Mouse (Mus musculus): ENCODE data around the gene Mthfd1l. TPM values are rescaled to one million over a fixed set of nuclear protein-coding genes. Genes with fewer than 3 reads are reported as not detected.

Mthfd1l gene
- polyA plus RNA-seq, 1 experiment from 2014 or later: 19.1 TPM

GRCm38 (mm10) chr10:3997851-3998426 lies 25.0 kb downstream of the Mthfd1l start:
- no peak for TF ChIP-seq CTCF (IDR thresholded peaks at IDR 0.05)
- DNase-seq (ENCODE audit: low read depth, low spot score) (no peak), ATAC-seq (no peak)
- CTCF ChIA-PET: interaction anchor here (1.3 to 1.9 kb wide), 3 partner anchors 8 to 374 kb away, joined by 3 to 8 read pairs (median 5); no protein-coding TSS in a partner anchor
- POLR2A ChIA-PET: no interaction called here
- in situ Hi-C loops (cut with MboI; ENCODE audit: low pct_unique_long_range_greater_than_20kb): loop anchor here (5.0 to 25.0 kb wide), 5 partner anchors 349 to 1814 kb away; partner anchors contain the start of genes Esr1, Fbxo5 and Mtrf1l
- H3K27me3 ChIP-seq: no peaks in the 10 kb centered on the region

DNA sequence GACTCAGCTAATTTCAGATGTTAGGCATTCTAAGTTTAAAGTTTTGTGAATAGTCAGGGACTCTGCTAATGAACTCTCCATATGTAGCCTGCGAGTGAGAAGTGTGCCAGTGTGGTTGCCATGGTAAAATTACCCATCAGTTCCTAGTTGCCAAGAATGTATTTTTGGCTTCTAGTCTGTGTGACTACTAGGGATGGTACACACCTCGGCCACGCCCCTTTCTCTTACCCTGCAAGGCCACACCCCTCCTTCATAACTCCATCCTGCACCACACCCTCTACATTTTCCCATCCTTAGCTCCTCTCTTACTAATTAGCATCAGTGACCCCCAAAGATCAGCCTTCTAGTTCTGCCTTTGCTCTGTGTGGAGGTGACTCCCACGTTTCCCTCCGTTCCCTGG lies 29.8 kb downstream of the Mthfd1l start:
- no peak for TF ChIP-seq CTCF (IDR thresholded peaks at IDR 0.05)
- DNase-seq (ENCODE audit: low read depth, low spot score): no peak
- ChIA-PET CTCF (no interaction called here), POLR2A (no interaction called here)
- no peaks in the 10 kb centered on the region for H3K27me3 ChIP-seq
- in situ Hi-C loops (cut with MboI; ENCODE audit: low pct_unique_long_range_greater_than_20kb): no loop called here
- ATAC-seq: no peak

DNA sequence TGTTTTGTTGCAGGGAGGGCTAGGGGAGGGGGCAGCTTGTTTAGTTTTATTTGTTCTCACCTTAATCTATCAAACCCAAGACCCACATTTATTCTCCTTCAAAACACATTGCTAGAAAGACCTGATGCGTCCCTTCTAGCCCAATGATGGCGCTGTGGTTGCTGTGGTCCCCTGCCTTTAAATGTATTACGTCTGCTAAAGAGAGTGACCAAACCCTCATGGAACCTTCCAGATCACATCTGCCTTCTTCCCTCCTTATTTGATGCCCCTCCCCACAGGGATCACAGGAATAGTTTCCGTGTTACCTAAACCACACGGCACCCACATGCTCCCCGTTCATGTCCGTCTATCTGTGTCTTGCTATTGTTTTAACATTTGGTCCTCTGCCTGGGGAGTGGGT lies 32.3 kb downstream of the Mthfd1l start:
- TF ChIP-seq CTCF (IDR thresholded peaks at IDR 0.05): no peak
- ATAC-seq (no peak), DNase-seq (ENCODE audit: low read depth, low spot score) (no peak)
- CTCF ChIA-PET: no interaction called here
- in situ Hi-C loops (cut with MboI; ENCODE audit: low pct_unique_long_range_greater_than_20kb): no loop called here
- H3K27me3 ChIP-seq: no peaks in the 10 kb centered on the region
- POLR2A ChIA-PET: no interaction called here

DNA sequence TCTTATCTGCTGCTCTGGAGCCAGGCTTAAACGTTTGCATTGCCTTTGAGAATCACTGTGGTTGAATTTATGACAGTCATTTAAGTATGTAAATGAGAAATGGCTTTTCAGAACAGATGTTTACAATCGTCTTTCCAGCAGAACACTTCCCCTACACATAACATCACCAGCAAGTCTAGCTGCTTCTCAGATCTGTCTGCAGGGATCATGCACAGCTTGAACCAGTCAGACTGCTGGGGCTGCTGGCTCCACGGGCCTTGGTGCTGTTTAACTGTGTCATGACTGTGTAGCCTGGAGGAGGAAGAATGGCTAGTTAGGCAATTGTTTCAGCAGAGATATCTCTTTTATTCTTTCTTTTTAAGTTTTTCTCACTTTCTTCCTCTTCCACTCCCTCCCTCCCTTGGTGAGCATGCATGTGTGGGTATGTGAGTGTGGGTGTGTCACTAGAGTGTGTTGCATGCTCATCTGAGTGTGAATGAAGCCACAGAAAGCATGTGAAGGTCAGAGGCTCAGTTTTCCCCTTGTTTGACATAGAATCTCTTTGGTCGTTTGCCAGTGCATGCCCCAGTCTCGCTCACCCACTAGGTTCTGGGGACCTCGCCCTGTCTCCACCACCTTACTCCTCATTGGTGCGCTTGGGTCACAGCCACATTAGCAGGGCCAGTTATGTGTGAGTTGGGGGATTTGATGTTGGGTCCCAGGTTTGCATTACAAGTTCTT lies 33.5 kb downstream of the Mthfd1l start:
- ChIA-PET CTCF (interaction anchor here (0.7 kb wide), 1 partner anchor 9 kb away, joined by 5 read pairs; no protein-coding TSS in a partner anchor), POLR2A (no interaction called here)
- in situ Hi-C loops (cut with MboI; ENCODE audit: low pct_unique_long_range_greater_than_20kb): no loop called here
- TF ChIP-seq CTCF (IDR thresholded peaks at IDR 0.05): no peak
- ATAC-seq: no peak
- no peaks in the 10 kb centered on the region for H3K27me3 ChIP-seq
- no peak for DNase-seq (ENCODE audit: low read depth, low spot score)

GRCm38 (mm10) chr10:4022628-4023303 lies 49.8 kb downstream of the Mthfd1l start:
- ATAC-seq (no peak), DNase-seq (ENCODE audit: low read depth, low spot score) (no peak)
- ChIA-PET POLR2A (no interaction called here), CTCF (no interaction called here)
- no peaks in the 10 kb centered on the region for H3K27me3 ChIP-seq
- no peak for TF ChIP-seq CTCF (IDR thresholded peaks at IDR 0.05)
- in situ Hi-C loops (cut with MboI; ENCODE audit: low pct_unique_long_range_greater_than_20kb): no loop called here

DNA sequence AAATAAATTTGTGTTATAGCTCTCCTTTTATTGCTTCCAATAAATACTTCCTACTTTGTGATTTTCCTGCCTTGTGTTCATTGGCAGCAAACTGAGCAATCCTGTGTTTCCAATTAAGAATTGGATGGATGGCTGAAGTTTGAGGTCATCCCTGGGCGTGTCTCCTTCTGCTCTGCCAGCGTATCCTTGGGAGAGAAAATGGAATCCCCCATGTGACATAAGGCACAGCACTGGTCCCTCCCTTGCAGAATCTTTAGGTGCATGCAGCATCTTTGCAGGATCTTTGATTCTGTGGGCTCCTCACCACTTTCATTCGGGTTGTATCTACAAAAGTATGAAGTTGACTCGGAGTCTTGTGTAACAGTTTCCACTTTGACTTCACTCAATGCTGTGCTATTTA lies 53.7 kb downstream of the Mthfd1l start:
- ATAC-seq (no peak), DNase-seq (ENCODE audit: low read depth, low spot score) (no peak)
- H3K27me3 ChIP-seq: no peaks in the 10 kb centered on the region
- ChIA-PET POLR2A (no interaction called here), CTCF (interaction anchor here (0.9 to 1.6 kb wide), 3 partner anchors 10 to 315 kb away, joined by 3 to 4 read pairs (median 3); no protein-coding TSS in a partner anchor)
- TF ChIP-seq CTCF (IDR thresholded peaks at IDR 0.05): no peak
- in situ Hi-C loops (cut with MboI; ENCODE audit: low pct_unique_long_range_greater_than_20kb): no loop called here

GRCm38 (mm10) chr10:4027466-4027865 lies 54.5 kb downstream of the Mthfd1l start:
- in situ Hi-C loops (cut with MboI; ENCODE audit: low pct_unique_long_range_greater_than_20kb): no loop called here
- no peak for TF ChIP-seq CTCF (IDR thresholded peaks at IDR 0.05)

DNA sequence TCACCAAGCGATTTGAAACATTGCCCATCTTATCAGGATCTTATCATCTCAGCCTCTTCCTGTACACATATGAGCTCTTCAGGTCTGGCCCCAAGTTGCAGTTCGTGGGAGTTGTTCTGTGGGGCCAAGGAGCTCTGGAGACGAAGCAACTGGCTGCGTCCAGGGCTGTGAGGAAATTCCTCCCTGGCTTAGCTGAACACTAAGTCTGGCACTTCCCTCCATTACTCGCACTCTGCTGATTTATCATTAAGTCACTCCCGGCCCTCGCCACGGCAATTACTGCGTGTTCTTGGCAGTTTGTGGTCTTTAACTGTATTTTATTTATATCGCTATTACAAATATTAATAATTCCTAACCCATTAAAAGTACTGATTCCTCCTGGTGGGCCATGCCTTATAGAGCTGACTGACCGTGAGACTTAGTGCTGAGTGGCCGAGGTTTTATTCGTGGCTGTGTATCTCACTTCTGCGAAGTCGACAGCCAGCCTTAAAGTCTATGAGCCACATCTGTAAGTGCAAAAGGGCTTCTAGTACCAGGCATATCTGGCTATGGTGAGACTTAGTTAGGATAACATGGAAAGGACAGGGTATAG lies 56.0 kb downstream of the Mthfd1l start:
- no peak for DNase-seq (ENCODE audit: low read depth, low spot score)

More at GRCm38 (mm10) chr10:4027466-4027865, 54.5 kb downstream of the Mthfd1l start:
- no peak for ATAC-seq
- ChIA-PET POLR2A (no interaction called here), CTCF (interaction anchor here (0.9 to 1.6 kb wide), 2 partner anchors 9 to 314 kb away, joined by 3 read pairs; no protein-coding TSS in a partner anchor)
- no peak for DNase-seq (ENCODE audit: low read depth, low spot score)
- H3K27me3 ChIP-seq: no peaks in the 10 kb centered on the region

DNA sequence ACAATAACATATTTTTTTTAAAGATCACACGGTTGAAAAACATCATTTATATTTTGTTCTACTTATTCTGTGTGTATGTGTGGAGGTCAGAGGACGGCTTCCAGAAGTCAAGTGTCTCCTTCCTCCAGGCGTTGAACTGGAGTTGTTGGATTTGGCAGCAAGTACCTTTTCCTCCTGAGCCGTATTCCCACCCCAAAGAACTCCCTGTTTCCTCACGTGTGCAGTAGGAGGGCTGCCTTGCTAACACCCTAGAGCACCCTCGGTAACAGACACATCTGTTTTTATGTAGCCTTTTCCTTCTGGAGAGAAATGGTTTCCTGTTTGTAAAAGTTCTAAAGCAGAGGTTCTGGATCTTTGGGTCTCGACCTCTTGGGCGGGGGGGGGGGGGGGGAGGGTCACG lies 60.8 kb downstream of the Mthfd1l start:
- ChIA-PET POLR2A (no interaction called here), CTCF (no interaction called here)
- DNase-seq (ENCODE audit: low read depth, low spot score): no peak
- no peak for ATAC-seq
- in situ Hi-C loops (cut with MboI; ENCODE audit: low pct_unique_long_range_greater_than_20kb): no loop called here
- H3K27me3 ChIP-seq: no peaks in the 10 kb centered on the region
- no peak for TF ChIP-seq CTCF (IDR thresholded peaks at IDR 0.05)

More for the DNA sequence above, 56.0 kb downstream of the Mthfd1l start:
- no peak for TF ChIP-seq CTCF (IDR thresholded peaks at IDR 0.05)
- ChIA-PET POLR2A (no interaction called here), CTCF (no interaction called here)
- in situ Hi-C loops (cut with MboI; ENCODE audit: low pct_unique_long_range_greater_than_20kb): no loop called here
- H3K27me3 ChIP-seq: no peaks in the 10 kb centered on the region
- ATAC-seq: no peak

- DNase-seq (ENCODE audit: low read depth, low spot score) (no peak), ATAC-seq (no peak)
- ChIA-PET CTCF (interaction anchor here (1.2 kb wide), 1 partner anchor 9 kb away, joined by 3 read pairs; no protein-coding TSS in a partner anchor), POLR2A (no interaction called here)
- in situ Hi-C loops (cut with MboI; ENCODE audit: low pct_unique_long_range_greater_than_20kb): loop anchor here (5.0 kb wide), 1 partner anchor 296 kb away; no protein-coding TSS in a partner anchor
- no peak for TF ChIP-seq CTCF (IDR thresholded peaks at IDR 0.05)
- H3K27me3 ChIP-seq: no peaks in the 10 kb centered on the region
These were observed 63.6 kb downstream of the Mthfd1l start for GRCm38 (mm10) chr10:4036476-4036875.

All from Patski (cell line).